Mouse (Mus musculus) liver (tissue): Measurements from ENCODE around the gene Ist1.

ENCODE experiments used
- DNase-seq: peaks from one replicate; pipeline ENCODE4 v3.0.0-alpha.2; 2020; ENCODE audit warnings: mixed read lengths

The Ist1 gene

GRCm38 (mm10) chr8:109681535-109681934 is 11.5 kb downstream of the Ist1 start:
- DNase-seq = no peak

GRCm38 (mm10) chr8:109675896-109676643 is 17.0 kb downstream of the Ist1 start:
- DNase-seq = no peak

GRCm38 (mm10) chr8:109673596-109673995 is 19.5 kb downstream of the Ist1 start:
- DNase-seq = no peak

- DNase-seq = no peak
These were observed 20.4 kb downstream of the Ist1 start for GRCm38 (mm10) chr8:109672656-109673055.

- no peak for DNase-seq
These were observed 26.4 kb downstream of the Ist1 start for GRCm38 (mm10) chr8:109666616-109667015.

GRCm38 (mm10) chr8:109662328-109662727 is 30.7 kb downstream of the Ist1 start:
- no peak for DNase-seq

GRCm38 (mm10) chr8:109656860-109657259 is 36.2 kb downstream of the Ist1 start:
- no peak for DNase-seq

GRCm38 (mm10) chr8:109650801-109651200 is 42.3 kb downstream of the Ist1 start:
- no peak for DNase-seq

- DNase-seq = no peak
These were observed 44.6 kb downstream of the Ist1 start for GRCm38 (mm10) chr8:109648469-109648868.

GRCm38 (mm10) chr8:109647331-109647730 is 45.7 kb downstream of the Ist1 start:
- DNase-seq = no peak

- no peak for DNase-seq
These were observed 51.8 kb downstream of the Ist1 start for GRCm38 (mm10) chr8:109641236-109641635.

GRCm38 (mm10) chr8:109640410-109640809 is 52.6 kb downstream of the Ist1 start:
- DNase-seq = no peak

GRCm38 (mm10) chr8:109638851-109639250 is 54.2 kb downstream of the Ist1 start:
- DNase-seq = no peak

- DNase-seq = no peak
These were observed 57.9 kb downstream of the Ist1 start for GRCm38 (mm10) chr8:109635146-109635545.

- no peak for DNase-seq
These were observed 60.6 kb downstream of the Ist1 start for GRCm38 (mm10) chr8:109632498-109632897.

GRCm38 (mm10) chr8:109628638-109629037 is 64.4 kb downstream of the Ist1 start:
- DNase-seq = no peak
